Mouse (Mus musculus) bone marrow, adult 2 months (tissue): ENCODE results near the gene March4.

Source experiments
- CTCF ChIP-seq: fragments of 200-500 bp; IDR thresholded peaks from 2 replicates; pipeline ENCODE4 v1.5.1; 2011; ENCODE audit warnings: low read length, control low read depth; ENCODE audit not compliant: control insufficient read depth, insufficient read depth
- POLR2A ChIP-seq: fragments of 200-500 bp; IDR thresholded peaks from 2 replicates; pipeline ENCODE4 v1.6.1; 2011; ENCODE audit warnings: low read depth, mild to moderate bottlenecking, control low read depth, low read length, borderline replicate concordance; ENCODE audit not compliant: control insufficient read depth

- TF ChIP-seq CTCF (no peak), POLR2A (no peak)
These were observed 30.3 kb upstream of the March4 start for GRCm38 (mm10) chr1:72567056-72567455.
